Mouse (Mus musculus) gastrocnemius, postnatal 25 days (tissue): ENCODE results near the gene Tchhl1. TPM values are rescaled to one million over a fixed set of nuclear protein-coding genes. Genes with fewer than 3 reads are reported as not detected.
"Not testable (repeated sequence)": the region's sequence is repeated elsewhere in the genome, so short reads cannot be mapped to it uniquely, and the experiment has no call there.

Source experiments
- DNase-seq: peaks from one replicate; pipeline ENCODE4 v3.0.0; 2022
- long read RNA-seq, 2 experiments: library from polyadenylated mRNA; stranded (forward); transcript quantifications; one replicate each; pipeline ENCODE4 v2.0.0; 2021
- total RNA-seq, 2 experiments: library from RNA; stranded (reverse); gene quantifications; 1 replicate in 1 of 2; 2 replicates in 1 of 2; pipeline ENCODE4 v1.2.3; 2021

Gene Tchhl1
- not detected for total RNA-seq
- long read RNA-seq, experiment 1, result 0 reads
- long read RNA-seq, experiment 2, result 0 reads

DNA sequence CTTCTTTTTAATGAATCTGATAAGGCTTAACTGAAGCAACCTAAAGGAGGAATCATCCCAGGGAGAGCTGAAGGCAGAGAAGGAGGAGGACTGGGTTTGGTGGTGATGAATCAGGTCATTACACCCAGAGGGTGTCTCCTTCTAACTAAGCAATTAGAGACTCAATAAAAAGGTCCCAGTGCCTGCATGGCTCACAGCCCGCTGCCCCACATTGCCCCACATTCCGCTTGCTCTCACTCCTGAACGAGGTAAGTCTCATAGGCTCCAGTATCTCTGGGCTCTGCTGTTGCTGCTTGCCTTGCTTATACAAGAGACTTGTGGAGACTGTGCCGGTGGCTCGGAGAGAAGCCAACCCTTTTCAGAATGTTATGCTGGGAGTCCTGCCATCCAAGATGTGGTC is at the start of gene Tchhl1:
Gene Tchhl1, plus strand, starts transcription at position 194 of the 400 bp plus-strand sequence.
- DNase-seq, result no peak

DNA sequence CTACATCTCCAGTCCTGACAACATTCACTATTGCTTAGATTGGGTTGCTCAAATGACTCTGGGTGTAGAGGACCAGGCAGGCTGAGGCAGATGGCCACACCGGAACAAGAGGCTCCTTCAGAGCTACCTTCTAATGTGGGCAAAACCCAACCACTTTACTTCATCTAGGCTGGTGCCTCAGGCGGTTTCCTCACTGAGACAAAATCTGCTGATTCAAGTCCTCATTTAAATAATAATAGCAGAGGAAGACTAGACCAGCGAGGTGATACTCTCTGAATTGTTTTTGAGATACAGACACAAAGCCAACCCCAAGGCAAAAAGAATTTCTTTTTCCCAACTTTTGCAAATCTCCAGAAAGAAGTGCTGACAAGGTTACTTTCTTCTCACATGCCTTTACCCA is 36.9 kb upstream of the Tchhl1 start:
- no peak for DNase-seq

DNA sequence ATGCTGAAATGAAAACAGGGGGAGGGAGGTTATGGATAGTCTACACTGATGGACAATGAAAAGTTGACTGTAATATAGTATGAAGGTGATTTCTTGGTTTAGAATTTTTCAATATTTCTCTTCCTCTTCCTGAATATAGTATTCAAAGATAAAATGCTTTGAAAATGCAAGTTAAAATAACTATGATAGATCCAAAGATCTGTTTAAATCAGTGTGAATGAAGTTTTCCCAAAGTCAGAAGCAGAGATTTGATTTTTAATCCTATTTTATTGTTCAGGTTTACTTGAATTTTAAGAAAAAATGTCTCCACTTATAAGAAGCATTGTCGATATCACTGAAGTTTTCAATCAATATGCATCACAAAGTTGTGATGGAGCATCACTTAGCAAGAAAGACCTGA is 26.5 kb upstream of the Tchhl1 start, which contains the start of gene Tchh:
Gene Tchh, plus strand, starts transcription at position 301 of the 400 bp plus-strand sequence.
- no peak for DNase-seq

DNA sequence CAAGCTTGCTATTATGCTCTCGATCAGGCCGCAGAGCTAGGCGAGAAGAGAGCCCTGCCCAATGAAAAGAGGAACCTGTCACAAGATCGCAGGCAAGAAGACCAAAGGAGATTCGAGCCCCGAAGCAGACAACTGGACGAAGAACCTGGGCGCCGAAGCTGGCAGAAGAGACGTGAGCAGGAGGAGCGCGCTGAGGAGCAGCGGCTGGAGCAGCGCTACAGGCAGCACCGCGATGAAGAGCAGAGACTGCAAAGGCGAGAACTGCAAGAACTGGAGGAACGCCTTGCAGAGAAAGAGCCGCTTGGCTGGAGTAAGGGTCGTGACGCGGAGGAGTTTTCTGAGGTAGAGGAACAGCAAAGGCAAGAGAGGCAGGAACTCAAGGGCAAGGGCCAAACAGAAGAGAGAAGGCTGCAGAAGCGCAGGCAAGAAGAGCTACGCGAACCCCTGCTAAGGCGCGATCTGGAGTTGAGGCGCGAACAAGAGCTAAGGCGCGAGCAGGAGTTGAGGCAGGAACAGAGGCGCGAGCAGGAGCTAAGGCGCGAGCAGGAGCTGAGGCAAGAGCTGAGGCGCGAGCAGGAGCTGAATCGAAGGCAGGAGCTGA is 25.0 kb upstream of the Tchhl1 start:
- no peak for DNase-seq

DNA sequence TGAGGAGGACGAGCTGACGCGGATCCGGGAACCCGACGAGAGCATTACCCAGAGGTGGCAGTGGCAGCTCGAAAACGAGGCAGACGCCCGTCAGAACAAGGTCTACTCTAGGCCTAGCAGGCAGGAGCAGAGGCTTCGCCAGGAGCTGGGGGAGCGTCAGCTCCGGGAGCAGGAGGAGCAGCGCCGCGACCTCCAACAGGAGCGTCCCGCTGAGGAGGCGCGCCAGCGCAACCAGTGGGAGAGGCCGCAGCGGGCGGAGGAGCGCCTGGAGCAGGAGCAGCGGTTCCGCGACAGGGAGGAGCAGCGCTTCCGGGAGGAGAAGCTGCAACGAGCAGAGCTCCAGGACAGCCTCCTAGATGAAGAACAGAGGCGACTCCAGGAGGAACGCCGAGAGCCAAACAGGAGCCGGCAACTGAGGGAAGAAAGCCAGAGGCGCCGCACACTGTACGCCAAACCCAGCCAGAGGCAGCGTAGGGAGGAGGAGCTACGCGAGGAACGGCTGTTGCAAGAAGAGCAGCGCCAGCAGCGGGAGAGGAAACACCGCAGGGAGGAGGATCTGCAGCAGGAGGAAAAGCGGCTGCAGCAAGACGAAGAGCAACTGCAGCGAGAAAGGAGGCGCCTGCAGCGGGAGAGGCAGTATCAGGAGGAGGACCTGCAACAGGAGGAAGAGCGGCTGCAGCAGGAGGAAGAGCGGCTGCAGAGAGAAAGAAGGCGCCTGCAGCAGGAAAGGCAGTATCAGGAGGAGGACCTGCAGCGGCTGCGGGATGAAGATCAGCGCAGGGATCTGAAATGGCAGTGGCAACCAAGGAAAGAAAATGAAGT is 24.0 kb upstream of the Tchhl1 start:
- peak; percentile 56 for DNase-seq

DNA sequence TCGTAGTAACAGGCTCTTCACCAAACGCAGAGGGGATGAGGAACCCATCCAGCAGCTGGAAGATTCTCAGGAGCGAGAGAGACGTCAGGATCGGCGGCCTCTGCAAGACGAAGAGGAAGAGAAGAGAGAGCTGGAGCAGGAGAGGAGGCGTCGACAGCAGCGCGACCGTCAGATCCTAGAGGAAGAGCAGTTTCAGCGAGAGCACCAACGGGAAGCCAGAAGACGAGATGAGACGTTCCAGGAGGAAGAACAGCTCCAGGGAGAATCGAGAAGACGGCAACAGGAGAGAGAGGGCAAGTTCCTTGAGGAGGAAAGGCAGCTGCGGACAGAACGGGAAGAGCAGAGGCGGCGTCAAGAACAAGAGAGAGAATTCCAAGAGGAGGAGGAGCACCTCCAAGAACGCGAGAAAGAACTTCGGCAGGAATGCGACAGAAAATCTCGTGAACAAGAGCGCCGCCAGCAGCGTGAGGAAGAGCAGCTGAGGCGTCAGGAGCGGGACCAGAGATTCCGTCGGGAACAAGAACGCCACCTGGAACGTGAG is 23.3 kb upstream of the Tchhl1 start:
- no peak for DNase-seq

DNA sequence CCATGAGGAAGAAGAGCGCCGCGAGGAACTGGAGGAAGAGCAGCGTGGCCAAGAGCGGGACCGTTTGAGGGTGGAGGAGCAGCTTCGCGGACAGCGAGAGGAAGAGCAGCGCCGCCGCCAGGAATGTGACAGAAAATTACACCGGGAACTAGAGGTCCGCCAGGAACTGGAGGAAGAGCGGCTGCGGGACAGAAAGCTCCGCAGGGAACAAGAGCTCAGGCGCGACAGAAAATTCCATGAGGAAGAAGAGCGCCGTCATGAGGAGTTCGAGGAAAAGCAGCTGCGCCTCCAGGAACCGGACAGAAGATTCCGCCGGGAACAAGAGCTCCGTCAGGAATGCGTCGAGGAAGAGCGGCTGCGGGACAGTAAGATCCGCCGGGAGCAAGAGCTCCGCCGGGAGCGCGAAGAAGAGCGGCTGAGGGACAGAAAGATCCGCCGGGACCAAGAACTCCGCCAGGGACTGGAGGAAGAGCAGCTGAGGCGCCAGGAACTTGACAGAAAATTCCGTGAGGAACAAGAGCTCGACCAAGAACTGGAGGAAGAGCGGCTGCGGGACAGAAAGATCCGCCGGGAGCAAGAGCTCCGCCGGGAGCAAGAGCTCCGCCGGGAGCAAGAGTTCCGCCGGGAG is 22.3 kb upstream of the Tchhl1 start:
- DNase-seq, result no peak

DNA sequence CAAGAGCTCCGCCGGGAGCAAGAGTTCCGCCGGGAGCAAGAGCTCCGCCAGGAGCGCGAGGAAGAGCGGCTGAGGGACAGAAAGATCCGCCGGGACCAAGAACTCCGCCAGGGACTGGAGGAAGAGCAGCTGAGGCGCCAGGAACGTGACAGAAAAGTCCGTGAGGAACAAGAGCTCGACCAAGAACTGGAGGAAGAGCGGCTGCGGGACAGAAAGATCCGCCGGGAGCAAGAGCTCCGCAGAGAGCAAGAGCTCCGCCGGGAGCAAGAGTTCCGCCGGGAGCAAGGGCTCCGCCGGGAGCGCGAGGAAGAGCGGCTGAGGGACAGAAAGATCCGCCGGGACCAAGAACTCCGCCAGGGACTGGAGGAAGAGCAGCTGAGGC is 21.8 kb upstream of the Tchhl1 start:
- DNase-seq, result not testable (repeated sequence)

DNA sequence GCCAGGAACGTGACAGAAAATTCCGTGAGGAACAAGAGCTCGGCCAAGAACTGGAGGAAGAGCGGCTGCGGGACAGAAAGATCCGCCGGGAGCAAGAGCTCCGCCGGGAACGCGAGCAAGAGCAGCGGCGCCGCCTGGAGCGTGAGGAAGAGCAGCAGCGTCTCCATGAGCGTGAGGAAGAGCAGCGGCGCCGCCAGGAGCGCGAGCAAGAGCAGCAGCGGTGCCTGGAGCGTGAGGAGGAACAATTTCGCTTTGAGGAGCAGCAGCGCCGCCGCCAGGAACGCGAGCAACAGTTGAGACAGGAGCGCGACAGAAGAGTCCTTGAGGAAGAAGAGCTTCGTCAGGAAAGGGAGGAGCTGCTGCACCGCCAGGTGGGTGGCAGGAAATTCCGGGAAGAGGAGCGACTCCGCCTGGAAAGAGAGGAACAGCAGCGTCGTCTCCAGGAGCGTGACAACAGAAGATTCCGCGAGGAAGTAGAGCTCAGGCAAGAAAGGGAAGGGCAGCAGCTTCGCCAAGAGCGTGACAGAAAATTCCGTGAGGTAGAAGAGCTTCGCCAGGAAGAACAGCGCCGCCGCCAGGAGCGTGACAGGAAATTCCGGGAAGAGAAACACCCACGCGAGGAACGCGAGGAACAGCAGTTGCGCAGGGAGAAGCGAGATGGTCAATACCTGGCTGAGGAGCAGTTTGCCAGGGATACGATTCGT is 21.3 kb upstream of the Tchhl1 start:
- no peak for DNase-seq

DNA sequence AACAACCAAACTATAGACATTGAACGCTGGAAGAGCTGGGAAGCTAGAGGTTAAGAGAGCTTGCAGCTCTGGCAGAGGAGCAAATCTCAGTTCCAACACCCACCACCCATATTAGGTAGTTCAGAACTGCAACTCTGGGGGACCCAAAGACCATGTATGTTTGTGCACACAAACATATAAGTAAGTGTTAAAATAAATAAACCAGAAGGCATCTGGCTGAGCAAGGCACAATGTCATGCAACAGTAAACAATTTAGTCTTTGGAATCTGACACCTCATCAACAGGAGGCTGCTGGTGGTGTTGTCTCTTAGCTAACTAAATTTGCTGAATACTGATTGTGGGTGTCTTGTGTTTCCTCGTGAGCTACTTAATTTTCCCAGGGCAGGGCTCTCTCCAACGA is 2.0 kb upstream of the Tchhl1 start:
- no peak for DNase-seq

DNA sequence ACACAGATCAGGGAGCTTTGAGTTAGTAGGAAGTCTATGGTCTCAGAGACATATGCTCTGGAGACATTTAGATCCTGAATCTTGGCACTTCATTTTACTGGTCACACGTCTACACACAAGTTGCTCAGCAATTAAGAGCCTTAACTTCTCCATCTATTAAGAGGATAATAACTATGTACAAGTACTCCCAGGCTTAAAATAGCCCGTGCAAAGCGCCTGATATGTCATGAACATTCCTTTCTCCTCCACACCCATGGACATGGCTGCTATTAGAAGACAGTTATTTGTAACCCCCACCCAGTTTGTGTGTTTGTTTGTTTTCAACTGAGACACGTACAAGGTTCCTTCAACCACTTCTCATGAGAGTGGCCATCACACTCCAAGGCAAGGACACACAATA is 1.4 kb upstream of the Tchhl1 start:
- no peak for DNase-seq

DNA sequence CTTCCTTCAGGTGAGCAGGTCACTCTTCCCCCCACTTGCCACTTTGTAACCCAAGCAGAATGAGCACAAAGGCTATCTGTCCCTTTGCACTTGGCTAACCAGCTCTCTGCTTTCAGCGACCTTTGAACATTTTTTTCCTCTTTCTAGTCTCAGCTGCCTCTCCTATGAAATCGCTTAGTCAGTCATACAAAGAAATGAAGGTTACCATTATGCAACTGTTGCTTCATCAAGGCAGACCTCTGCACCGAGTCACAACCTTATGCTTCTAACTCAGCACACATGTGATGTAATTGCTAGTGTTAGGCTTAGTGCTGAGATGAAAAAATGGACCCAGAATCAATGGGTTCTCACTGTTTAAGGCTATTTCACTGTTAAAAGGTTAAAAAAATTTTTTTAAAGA is 1.1 kb downstream of the Tchhl1 start:
- DNase-seq, result no peak

DNA sequence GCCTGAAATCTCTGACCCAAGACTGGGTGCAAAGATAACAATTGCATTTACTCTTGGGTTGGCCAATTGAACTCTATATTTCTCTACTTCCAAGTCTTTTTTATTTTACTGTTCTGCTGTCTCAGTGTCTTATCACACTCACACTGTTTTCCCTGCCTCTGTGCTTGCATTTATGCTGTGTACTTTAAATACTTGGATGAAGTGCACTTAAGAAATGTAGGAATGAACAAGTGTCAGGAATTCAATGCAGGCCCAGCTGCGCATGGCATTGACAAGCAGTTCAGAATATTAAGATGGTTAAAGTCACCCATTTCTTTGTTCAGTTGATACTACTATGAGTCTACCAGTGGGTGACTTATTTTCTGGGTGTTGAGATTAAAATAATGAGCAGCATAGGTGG is 11.5 kb downstream of the Tchhl1 start:
- no peak for DNase-seq

DNA sequence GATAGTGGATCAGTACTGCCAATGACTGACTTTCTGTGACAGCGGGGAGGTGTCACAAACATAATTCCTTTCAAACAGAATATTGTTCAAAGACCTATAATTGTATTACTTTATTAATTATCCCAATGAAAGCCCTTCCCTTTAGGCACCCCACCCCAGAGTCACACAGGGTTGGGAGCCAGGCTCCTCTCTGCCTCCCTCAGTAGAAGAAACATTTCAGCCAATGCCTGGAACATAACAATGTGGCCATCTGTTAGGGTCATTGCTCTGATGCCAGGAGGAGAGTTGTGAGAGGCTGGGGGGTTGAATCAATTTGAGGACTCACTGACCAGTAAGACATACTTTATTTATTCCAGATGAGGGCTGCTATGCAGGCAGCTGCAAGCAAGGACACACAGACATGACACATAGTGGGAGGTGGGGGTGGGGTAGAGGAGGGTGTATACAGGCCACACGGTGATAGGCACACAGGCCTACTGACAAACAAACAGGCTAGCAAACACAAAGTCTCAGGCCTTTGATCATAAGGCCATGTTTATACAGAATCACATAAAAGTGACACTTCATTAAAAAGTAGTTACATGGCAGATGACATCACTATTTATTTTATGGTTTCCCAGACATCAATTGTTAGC is 13.5 kb downstream of the Tchhl1 start:
- DNase-seq, result no peak

DNA sequence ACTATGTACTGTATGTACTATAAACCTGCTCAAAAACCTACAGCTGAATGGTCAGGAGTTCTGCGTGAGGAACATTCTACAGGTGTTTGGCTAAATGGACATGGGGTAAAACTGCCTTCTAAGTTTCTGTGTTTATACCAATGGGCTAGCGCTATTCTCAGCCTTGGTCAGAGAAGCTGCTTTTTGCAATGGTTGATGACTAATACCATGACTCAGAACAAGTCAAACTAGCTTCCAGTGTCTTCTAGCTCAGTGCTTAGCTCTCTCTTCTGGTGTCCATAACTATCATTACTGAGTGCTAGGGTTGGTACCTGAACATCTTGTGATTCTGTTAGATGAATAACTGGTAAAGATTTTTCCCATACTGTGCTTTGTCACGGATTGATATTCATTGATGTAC is 17.1 kb downstream of the Tchhl1 start:
- DNase-seq, result no peak

DNA sequence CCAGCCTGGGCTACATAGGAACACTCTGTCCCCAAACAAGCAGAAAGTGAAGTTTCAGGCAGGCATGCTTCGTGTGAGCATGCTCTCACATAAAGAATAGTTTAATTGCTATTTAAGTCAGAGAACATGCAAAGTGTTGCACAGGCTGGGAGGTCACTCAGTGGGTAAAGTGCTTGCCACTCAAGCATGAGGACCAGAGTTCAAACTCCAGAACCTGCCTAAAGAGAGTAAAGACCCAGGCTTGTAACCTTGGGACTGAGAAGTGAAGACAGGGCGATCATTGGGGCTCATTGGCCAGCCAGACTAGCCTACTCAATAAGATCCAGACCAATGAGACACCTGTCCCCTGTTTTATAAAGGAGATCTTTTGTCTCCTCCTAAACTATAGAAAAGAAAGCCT is 20.0 kb downstream of the Tchhl1 start:
- DNase-seq, result no peak

DNA sequence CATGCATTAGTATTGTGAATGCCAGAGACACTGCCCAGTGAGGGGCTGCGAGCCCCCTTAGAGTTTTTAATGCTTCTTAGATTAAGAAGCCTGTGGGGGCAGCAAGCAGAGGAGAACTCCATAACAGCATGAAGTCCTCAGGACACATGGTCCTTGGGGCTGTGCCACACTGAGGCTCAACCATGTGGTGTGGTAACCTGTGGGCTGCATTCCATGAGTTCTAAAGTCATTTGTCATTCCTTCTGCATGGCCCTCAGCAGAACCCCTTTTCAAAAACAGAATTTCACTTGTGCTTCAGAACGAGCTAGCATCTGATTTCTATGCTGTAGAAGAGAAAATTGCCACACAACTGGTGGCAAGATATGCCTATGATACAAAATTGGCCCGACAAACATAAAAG is 23.6 kb downstream of the Tchhl1 start:
- DNase-seq, result no peak

DNA sequence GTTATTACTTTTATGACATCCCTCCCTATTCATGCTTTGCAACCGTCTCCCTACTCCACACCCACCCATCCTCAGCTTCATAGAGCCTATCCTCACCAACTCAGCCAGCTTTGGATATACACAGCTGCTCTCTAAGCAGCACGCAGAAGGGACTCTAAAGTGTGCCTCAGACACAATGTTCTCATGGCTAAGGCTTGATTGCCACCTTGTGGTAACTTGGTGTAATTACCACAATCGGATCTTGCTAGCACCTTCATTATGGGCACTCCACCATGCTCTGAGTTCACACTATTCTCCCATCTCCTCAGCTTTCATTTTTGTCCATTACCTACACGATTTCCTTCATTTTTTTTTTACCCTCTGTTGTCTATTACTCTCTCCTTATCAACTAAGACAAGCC is 25.4 kb downstream of the Tchhl1 start:
- DNase-seq, result peak; percentile 5

DNA sequence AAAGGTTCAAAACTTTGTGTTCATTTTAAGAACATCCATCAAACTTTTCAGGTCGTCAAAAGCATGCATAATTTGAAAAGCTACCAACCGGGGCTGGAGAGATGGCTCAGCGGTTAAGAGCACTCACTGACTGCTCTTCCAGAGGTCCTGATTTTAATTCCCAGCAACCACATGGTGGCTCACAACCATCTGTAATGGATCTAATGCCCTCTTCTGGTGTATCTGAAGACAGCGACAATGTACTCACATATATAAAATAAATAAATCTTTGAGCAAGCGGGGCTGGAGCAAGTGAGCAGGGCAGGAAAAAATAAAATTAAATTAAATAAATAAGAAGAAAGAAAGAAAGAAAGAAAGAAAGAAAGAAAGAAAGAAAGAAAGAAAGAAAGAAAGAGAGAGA is 26.2 kb downstream of the Tchhl1 start:
- not testable (repeated sequence) for DNase-seq

DNA sequence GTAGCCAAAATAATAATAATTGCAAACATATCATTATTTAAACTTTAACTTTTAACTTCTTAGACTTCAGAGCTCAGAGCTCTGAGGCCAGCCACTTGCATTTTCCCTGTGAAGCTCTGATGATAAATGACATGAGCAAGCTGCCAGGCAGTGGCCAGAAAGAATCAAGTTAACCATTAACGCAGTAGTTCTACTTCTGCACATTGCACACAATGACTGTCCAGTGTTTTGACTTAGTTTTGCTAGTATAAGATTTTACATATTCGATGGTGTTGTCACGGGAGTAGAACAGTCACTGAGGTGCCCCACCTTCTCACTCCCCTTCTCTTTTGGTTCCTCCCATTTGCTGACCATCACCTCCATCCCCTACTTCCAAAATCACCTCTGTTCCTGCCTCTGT is 28.6 kb downstream of the Tchhl1 start:
- no peak for DNase-seq

DNA sequence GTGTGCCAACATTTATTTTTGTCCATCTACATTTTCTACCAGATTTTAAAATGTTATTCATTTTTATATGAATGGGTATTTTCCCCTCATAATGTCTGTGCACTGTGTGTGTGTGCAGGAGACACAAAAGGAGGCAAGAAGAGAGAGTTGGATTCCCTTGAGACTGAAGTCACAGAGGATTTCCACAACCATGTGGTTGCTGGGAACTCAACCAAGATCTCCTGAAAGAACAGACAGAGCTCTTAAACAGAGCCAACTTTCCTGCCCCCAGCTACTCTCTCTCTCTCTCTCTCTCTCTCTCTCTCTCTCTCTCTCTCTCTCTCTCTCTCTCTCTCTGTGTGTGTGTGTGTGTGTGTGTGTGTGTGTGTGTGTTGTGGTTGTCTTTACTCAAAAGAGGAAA is 30.6 kb downstream of the Tchhl1 start:
- DNase-seq, result no peak
